Mouse (Mus musculus): ENCODE measurements around the gene Rnf126.

Rnf126 gene

DNA sequence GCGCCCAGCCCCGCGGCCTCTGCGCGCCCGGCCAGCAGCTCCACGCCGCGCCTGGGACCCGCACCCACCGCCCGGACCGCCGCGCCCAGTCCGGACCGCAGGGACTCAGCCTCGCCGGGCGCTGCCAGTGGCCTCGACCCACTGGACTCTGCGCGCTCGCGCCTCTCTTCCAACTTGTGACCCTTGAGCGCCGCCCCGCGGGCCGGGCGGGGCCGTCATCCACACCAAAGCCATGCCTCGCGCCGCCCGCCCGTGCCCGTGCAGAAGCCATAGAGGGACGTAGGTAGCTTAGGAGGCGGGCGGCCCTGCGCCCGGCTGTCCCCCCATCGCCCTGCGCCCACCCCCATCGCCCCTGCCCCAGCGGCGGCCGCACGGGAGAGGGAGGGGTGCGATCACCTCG lies 31.4 kb downstream of the Rnf126 start:
- no peak for DNase-seq (ENCODE audit: extremely low read depth, low read depth, low spot score)

DNA sequence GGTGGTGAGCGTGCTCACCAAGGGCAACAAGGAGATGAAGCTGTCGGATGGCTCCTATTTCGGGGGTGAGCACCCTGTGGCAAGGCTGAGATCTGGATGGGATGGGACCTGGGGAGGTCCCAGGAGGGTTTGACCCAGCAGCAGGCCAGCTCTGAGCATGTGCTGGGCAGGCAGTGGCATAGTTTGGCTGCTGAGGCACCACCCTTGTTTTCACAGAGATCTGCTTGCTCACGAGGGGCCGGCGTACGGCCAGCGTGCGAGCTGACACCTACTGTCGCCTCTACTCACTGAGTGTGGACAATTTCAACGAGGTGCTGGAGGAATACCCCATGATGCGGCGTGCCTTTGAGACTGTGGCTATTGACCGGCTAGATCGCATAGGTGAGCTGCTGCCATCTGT lies 32.9 kb downstream of the Rnf126 start:
- no peak for DNase-seq (ENCODE audit: extremely low read depth, low read depth, low spot score)

DNA sequence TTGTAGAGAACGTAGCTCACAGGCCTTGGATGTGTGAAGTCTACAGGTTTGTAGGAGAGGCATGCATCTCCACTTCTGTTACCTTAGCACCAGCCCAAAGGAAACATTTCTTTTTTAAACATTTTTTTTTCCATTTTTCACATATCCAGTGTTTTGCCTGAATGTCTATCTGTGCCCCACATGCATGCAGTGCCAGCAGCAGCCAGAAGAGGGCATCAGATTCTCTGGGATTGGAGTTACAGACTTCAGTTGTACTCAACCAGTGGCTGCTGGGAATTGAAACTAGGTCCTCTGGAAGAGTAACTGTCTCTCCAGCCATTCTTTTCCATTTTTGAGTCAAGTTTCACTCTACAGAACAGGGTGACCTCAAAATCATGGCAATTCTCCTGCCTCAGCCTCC lies 34.3 kb downstream of the Rnf126 start:
- no peak for DNase-seq (ENCODE audit: extremely low read depth, low read depth, low spot score)

DNA sequence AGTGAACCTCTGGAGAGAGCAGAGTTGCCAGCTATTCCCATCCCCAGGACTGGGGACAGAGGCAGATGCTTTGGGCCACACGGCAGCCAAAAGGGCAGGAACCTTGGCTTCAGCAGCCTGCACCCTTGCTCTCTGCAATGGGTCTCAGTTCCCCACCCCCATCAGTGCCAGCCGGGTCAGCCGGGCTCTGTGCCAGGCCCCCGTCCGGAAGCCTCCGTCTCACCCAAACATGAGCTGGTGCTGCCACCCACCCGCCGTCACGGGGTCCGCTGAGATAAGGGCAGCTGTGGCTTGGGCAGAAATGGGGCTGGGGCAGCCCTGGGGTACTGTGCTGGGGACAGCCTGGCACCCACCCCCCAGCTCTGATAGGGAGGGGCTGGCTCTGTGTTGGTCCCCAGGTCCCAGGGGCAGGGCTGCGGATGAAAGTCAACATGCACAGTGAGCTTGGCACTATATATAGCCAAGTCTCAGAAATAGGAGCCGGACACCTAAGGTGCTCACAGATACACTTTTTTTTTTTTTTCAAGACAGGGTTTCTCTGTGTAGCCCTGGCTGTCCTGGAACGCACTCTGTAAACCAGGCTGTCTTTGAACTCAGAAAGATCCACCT lies 37.3 kb downstream of the Rnf126 start:
- no peak for DNase-seq (ENCODE audit: extremely low read depth, low read depth, low spot score)

DNA sequence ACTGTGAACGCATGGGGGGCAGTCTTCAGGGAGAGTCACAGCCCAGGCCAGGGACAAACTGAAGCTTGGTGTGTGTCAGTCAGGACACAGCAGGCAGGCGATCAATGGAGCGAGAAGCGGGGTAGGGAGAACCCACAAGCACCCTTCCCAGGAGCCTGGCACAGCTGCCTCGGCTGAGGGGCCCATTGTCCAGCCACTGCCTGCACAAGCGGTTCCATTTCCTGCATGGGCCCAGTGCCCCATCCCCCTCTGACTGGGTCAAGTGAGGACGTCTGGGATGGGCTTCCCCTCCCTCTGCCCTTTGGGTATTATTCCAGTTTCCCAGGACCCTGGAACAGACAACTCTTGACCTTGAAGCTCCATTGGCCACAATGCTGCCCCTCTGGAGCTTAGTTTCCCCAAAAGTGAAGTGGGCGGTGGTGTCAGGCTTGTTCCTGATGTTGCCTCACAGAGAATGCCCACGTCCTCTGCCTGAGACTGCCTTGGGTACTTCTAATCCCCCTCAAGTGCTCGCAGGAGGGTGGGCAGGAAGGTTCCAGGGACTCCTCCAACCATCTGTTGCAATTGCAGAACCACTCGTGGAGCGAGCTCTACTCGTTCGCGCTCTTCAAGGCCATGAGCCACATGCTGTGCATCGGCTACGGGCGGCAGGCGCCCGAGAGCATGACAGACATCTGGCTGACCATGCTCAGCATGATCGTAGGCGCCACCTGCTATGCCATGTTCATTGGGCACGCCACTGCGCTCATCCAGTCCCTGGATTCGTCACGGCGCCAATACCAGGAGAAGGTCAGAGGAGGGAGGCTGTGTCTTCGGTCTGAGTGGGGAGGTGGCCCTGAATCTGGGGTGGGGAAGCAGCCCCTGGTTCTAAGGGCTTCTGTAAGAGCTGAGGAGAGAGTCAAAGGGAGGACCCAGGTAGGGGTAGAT lies 38.2 kb downstream of the Rnf126 start:
- no peak for DNase-seq (ENCODE audit: extremely low read depth, low read depth, low spot score)

DNA sequence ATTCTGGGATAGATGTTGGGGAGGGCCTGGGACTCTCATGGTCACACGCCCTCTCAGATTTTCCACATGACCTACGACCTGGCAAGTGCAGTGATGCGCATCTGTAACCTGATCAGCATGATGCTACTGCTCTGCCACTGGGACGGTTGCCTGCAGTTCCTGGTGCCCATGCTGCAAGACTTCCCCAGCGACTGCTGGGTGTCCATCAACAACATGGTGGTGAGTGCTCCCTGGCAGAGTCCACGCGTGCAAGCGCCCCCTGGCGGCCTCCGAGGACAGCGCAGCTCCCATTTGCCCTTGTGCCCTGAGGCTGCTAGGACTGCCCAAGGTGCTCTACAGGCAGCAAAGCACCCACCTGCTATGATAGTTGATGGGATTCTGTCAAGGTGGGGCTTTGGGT lies 40.7 kb downstream of the Rnf126 start:
- DNase-seq (ENCODE audit: extremely low read depth, low read depth, low spot score) = no peak

DNA sequence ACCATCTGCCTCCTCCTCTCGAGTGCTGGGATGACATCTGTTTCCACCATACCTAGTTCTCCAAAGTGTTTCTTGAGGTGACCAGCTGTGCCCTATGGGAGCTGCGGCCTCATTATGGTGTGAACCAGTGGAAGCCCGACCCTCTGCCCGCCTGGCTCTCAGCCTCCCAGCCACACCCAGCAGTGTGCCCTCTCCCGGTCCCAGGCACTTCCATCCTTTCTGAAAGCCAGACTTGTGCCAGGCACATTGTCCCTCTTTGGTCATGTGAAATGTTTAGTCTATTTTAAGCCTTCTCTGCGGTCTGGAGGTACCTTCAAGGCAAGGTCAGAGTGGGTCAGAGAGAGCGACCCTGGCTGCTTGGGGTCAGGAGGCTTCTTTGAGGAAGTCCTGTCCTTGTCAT lies 43.1 kb downstream of the Rnf126 start:
- DNase-seq (ENCODE audit: extremely low read depth, low read depth, low spot score) = no peak

DNA sequence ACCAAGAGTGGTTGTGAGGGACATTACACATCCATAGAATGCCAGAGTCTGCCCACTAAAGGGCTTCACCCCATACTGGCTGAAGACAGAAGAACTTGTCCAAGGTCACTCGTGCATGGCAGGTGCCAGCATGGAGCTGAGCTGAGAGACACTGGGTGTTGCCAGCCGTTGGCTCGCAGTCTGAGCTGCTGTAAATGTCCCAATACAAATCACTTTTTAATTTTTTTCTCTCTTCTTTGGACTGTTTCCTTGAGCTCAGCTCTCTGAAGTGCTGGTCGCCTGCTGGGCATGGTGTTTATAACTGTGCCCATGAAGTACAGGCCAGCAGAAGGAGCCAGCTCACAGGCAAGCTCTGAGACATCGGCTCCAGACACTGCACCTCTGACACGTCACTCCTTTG lies 43.7 kb downstream of the Rnf126 start:
- no peak for DNase-seq (ENCODE audit: extremely low read depth, low read depth, low spot score)

DNA sequence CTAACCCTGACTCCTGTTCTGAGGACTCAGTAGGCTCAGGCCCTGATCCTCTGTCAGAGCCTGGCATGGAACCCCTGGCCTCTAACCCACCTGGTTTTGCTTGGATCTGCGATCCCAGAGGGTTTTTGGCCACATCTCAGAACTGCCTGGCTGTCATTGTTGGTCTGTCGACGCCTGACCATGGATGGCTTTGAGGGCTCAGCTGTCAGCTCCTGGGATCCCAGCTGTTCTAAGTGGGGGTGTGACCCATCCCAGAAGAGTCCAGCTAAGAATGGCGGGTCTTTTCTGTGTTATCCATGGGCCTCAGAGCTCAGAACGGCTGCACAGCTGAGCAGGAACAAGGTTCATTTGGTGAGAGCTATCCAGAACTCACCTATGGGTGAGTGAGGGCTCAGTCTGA lies 45.7 kb downstream of the Rnf126 start:
- no peak for DNase-seq (ENCODE audit: extremely low read depth, low read depth, low spot score)

DNA sequence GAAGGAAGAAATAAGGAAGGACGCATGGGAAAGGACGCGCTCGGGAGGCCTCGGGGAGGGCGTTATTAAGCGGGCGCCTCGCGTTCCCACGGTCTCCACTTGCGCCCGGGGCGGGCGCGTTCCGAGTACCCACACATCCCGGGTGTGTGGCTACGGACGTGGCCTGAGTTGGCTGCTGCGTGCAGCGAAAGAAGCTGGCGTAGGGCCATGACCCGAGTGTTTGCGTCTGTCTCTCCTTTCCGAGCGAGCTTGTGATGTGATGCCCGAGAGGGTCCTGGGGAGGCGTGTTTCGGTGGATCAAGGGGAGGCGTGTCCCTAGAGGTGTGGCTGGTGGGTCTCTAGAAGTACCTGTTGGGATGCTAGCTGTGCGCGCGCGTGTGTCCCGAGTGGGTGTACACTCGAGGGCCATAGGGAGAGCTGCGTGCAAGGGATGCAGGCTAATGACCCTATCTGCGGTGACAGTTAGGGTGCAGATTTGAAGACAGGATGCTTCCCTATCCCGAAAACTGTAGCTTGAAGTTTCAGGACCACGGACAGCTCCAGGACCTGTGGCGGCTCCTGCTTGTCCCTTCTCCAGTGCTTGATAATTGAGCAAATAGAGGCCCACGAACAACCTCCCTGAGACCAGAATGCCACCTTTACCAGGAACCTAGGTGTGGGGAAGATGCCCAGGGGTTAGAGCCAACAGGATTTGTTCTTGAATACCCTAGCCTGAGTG lies 49.0 kb downstream of the Rnf126 start:
- DNase-seq (ENCODE audit: extremely low read depth, low read depth, low spot score) = no peak

DNA sequence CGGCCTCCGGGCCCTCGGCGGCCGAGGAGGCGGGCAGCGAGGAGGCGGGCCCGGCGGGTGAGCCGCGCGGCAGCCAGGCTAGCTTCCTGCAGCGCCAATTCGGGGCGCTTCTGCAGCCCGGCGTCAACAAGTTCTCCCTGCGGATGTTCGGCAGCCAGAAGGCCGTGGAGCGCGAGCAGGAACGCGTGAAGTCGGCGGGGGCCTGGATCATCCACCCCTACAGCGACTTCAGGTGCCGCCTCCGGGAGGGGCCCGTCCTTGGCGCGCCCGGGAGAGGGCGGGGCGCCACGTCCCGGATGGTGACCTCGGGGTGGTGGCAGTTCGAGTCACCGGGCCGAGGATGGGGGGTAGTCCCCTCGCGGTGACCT lies 49.8 kb downstream of the Rnf126 start:
- DNase-seq (ENCODE audit: extremely low read depth, low read depth, low spot score) = no peak

DNA sequence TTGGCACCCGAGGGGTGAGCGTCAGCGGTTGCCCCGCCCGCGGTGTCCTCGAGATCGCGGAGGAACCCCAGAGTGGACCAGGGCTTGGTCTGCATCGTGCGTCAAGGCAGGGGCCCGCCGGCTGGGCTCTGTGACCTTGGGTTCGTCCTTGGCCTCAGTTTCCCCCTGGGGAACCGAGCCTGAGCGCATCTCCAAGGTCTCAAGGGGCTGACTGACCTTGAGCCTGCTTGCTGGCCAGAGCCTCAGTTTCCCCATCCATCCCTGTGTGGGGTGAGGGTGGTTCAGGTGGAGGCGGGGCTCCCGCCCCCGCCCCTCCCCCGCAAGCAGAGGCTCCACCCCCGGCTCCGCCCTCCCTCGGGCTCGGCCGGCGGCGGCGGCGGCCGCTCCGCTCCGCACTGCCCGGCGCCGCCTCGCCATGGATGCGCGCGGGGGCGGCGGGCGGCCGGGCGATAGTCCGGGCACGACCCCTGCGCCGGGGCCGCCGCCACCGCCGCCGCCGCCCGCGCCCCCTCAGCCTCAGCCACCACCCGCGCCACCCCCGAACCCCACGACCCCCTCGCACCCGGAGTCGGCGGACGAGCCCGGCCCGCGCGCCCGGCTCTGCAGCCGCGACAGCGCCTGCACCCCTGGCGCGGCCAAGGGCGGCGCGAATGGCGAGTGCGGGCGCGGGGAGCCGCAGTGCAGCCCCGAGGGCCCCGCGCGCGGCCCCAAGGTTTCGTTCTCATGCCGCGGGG lies 50.3 kb downstream of the Rnf126 start, which contains the start of gene Hcn2:
Hcn2 (plus strand) TSS at position 381 of the 734 bp plus-strand sequence.
- DNase-seq (ENCODE audit: extremely low read depth, low read depth, low spot score) = no peak

DNA sequence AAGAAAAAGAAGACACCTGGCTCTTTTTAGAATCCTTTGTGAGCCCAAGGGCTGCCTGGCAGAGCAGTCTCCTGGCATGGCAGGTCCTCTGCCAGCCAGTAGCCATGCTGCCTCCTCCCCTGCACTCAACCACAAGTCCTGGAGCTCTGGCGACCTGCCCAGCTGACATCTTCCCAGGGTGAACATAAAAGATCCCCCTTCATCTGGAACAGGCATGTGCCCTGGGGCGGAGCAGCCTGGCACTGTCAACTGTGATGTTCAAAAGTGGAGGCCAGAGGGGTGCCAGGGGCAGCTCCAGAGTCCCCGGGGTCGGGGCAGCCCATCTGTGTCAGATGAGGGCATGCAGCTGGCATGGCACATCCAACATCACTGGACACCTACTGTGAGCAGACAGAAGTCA lies 51.8 kb downstream of the Rnf126 start:
- no peak for DNase-seq (ENCODE audit: extremely low read depth, low read depth, low spot score)

DNA sequence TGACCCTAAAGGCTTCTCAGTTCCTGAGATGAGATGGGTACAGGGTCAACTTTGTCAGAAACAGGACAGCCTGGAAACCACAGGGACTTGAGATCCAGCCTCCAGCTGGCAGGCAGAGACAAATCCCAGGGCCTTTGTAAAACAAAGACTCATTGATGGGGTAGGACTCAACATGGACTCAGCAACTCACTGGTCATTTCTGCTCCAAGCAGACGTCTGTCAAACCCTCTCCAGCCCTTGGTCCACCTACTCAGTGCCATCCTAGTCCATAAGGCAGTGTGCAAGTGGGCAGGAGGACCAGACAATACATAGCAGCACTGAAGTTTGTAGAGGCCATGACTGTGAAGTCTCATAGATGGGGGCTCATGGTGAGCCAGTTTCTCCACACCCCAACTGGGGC lies 53.6 kb downstream of the Rnf126 start:
- DNase-seq (ENCODE audit: extremely low read depth, low read depth, low spot score) = no peak

DNA sequence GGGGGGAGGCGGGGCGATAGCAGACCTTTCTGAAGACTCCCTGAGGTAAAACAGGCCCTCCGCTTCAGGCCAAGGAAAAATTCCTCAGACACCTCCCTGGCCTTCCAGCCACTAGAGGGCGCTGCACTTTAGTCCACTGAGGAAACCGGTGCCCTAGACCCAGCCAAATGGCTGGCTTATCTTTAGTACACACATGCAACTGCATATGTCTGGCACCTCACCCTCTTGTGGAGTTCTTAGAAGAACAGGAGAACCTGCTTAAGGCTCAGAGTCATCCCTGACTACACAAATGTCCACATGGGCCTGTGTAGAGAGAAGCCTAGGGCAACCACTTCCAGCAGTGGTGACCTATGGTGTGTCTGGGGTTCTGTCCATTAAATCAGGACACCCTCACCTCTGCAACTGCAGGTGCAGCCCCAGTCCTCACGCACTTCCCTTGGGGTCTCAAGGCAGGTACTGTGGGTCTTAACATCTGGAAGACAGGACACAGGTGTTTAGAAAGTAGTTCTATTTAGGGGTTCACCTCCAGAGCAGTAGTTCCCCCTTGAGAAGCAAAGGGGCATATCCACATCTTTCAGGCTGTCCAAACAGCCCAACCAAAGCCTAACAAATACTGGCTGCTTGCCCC lies 54.1 kb downstream of the Rnf126 start:
- no peak for DNase-seq (ENCODE audit: extremely low read depth, low read depth, low spot score)

DNA sequence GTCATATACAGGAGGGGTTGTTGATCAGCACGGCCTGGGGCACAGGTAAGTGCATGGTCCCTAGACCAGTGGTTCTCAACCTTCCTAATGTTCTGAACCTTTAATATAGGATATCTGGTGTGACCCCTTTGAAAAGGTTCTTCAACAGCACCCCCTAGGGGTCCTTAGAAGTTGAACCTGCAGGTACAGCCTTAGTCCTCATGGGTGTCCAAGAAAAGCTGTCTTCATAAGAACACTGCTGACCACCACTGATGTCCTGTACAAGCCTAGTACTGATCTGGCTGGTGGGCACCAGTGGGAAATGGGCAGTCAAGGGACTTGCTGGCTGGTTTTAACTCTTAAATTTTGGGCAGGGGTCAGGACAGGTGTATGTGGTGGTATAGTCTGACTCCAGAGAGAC lies 54.7 kb downstream of the Rnf126 start:
- no peak for DNase-seq (ENCODE audit: extremely low read depth, low read depth, low spot score)

DNA sequence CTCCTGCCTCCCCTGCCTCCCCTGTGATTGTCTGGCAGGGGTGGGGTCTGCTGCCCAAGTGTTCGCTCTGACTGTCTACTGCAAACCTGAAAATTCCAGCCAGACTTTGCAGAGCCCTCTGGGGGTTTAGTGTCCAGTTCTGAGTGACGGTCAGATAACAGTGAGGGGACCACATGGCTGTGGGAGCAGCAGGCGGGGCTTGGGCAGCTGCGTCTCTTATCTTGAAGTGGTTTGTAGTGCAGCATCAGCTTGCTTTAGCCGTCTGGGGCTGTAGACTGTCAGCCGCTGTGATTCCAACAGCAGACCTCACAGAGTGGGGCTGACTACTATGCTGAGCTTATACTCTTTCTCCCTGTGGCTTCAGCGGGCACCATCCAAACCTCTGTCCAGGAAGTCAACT lies 57.4 kb downstream of the Rnf126 start:
- DNase-seq (ENCODE audit: extremely low read depth, low read depth, low spot score) = no peak

DNA sequence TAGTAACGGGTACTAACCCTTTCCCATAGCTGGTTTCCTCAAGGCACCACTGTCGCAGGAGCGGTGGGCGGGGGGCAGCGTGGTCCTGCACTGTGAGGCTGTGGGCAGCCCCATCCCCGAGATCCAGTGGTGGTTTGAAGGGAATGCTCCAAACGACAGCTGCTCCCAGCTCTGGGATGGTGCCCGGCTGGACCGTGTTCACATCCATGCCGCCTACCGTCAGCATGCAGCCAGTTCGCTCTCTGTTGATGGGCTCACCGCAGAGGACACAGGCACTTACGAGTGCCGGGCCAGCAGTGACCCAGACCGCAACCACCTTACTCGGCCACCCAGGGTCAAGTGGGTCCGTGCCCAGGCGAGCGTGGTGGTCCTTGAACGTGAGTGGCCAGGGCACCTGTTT lies 58.1 kb downstream of the Rnf126 start:
- DNase-seq (ENCODE audit: extremely low read depth, low read depth, low spot score) = no peak

Data from fat pad, adult 2 months (tissue).